Mouse (Mus musculus) embryonic facial prominence, embryonic 14.5 days (tissue): ENCODE measurements around the gene Prdm5. TPM values are rescaled to one million over a fixed set of nuclear protein-coding genes. Genes with fewer than 3 reads are reported as not detected.
A peak's percentile ranks its signal among the peaks of the same experiment; 100 is the strongest.

ENCODE experiments used
- ATAC-seq: fragments of 200-750 bp; cut with Nextera tagmentation; 2 replicates; pipeline ENCODE4 v1.8.0; 2017; ENCODE audit warnings: low read depth, moderate number of reproducible peaks, moderate TSS enrichment
- DNase-seq: peaks from one replicate; pipeline ENCODE4 v3.0.0-alpha.2; 2015; ENCODE audit warnings: low spot score
- H3K27ac ChIP-seq: fragments of 300-500 bp; sonication (generic); replicated peaks from 2 replicates; pipeline ENCODE4 v1.5.1; 2014; ENCODE audit warnings: low read depth, mild to moderate bottlenecking, low read length, moderate library complexity
- H3K27me3 ChIP-seq: fragments of 300-500 bp; sonication (generic); replicated peaks from 2 replicates; pipeline ENCODE4 v1.6.1; 2014; ENCODE audit warnings: low read length; ENCODE audit not compliant: control insufficient read depth, insufficient read depth
- H3K36me3 ChIP-seq: fragments of 300-500 bp; sonication (generic); 2 replicates; pipeline ENCODE4 v1.6.1; 2014; ENCODE audit warnings: low read length, mixed read lengths; ENCODE audit not compliant: control insufficient read depth, insufficient read depth
- H3K4me1 ChIP-seq: fragments of 300-500 bp; sonication (generic); 2 replicates; pipeline ENCODE4 v1.6.1; 2014; ENCODE audit warnings: antibody characterized with exemption, low read length; ENCODE audit not compliant: control insufficient read depth, insufficient read depth
- H3K4me2 ChIP-seq: fragments of 300-500 bp; sonication (generic); 2 replicates; pipeline ENCODE4 v1.6.1; 2014; ENCODE audit warnings: low read depth, mild to moderate bottlenecking, low read length, moderate library complexity, mixed read lengths
- H3K4me3 ChIP-seq: fragments of 300-500 bp; sonication (generic); 2 replicates; pipeline ENCODE4 v1.5.1; 2014; ENCODE audit warnings: low read depth, mild to moderate bottlenecking, low read length
- H3K9ac ChIP-seq: fragments of 300-500 bp; sonication (generic); 2 replicates; pipeline ENCODE4 v1.6.1; 2014; ENCODE audit warnings: low read depth, mild to moderate bottlenecking, low read length, moderate library complexity, mixed read lengths
- H3K9me3 ChIP-seq: fragments of 300-500 bp; sonication (generic); 2 replicates; pipeline ENCODE4 v1.6.1; 2016; ENCODE audit warnings: low read length; ENCODE audit not compliant: control insufficient read depth
- WGBS: fragments of 180-500 bp; shearing (Covaris S2); extraction: QIAGEN DNeasy Blood & Tissue Kit; methylation state at CpG from one replicate; pipeline ENCODE4 v1.1.7; 2014; 5-methylcytosine and 5-hydroxymethylcytosine counted together
- polyA plus RNA-seq: library from polyadenylated mRNA; unstranded; fragments of >200 nt; fragmentation: Nextera tagmentation; extraction: Ambion mirVana; gene quantifications from 2 replicates; pipeline ENCODE4 v1.2.1, GENCODE M21; 2014

Gene Prdm5
- polyA plus RNA-seq, 1 experiment from 2014 or later = 21.2 TPM

DNA sequence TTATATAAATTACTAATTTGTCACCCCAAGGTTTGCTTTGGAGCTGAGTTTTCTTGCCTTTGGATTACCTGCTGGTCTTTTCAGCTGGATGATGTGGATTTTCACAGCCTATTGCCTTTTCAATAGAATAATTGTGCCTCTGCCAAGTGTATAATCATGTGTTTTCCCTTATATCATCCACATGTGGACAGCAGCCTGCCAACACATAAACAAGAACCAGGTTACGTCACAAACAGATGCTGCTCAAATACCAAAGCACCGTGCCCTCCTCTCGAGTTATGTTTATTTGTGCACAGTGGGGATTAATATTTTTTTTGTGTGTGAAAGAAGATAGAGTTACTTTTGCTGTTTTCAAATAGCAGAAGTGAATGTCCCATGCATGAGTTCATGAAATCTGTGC lies 70.9 kb downstream of the Prdm5 start:
- WGBS = 29% methylated on average over 3 of the region's 3 CpGs
- peak; percentile 80 for DNase-seq
- Histone ChIP-seq H3K9me3 (no peaks in the 10 kb centered on the region), H3K4me2 (no peak overlapping the region), H3K27me3 (no peaks in the 10 kb centered on the region), H3K36me3 (no peaks in the 10 kb centered on the region), H3K4me3 (no peak overlapping the region), H3K27ac (no peak overlapping the region), H3K9ac (no peak overlapping the region), H3K4me1 (no peaks in the 10 kb centered on the region)
- peak; percentile 44; the same call in 1 of the 2 replicates for ATAC-seq

DNA sequence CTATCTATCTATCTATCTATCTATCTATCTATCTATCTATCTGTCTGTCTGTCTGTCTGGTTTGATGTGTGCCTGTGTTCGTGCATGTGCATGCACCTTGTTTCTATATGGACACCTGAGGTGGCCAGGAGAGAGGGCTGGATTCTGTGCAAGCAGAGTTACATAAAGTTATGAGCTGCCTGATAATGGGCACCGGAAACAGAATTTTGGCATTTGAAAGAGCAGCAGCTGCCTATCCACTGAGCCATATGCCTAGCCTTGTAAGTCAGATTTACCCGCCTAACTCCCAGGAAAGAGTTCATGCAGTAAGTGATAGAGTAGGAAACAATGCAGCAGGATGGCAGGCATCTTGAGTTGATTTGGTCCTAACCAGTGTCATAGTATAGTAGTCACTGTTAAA lies 71.4 kb downstream of the Prdm5 start:
- Histone ChIP-seq H3K9ac (no peak overlapping the region), H3K4me1 (no peaks in the 10 kb centered on the region)
- WGBS = 85% methylated on average over 3 of the region's 3 CpGs

DNA sequence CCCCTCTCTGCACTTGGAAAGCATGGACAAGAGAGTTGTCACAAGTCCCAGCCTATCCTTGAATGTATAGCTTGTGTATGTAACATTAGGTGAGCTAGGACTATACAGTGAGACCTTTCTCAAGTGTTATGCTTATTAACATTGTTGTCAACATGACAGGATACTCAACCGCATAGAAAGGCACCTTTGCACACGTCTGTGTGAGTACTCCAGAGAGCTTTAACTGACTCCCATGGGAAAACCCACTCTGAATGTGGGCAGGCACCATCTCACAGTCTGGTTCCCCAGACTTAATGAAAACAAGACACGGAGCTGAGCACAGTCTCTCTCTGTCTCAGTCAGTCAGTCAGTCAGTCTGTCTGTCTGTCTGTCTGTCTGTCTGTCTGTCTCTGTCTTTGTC lies 75.2 kb downstream of the Prdm5 start:
- Histone ChIP-seq H3K36me3 (no peaks in the 10 kb centered on the region), H3K27ac (no peak overlapping the region), H3K4me1 (no peaks in the 10 kb centered on the region), H3K9ac (no peak overlapping the region), H3K4me2 (no peak overlapping the region), H3K9me3 (no peaks in the 10 kb centered on the region), H3K4me3 (no peak overlapping the region), H3K27me3 (no peaks in the 10 kb centered on the region)
- DNase-seq = peak; percentile 25
- ATAC-seq = peak; percentile 60; the same call in 1 of the 2 replicates
- 61% methylated on average over 3 of the region's 3 CpGs for WGBS

More for the DNA sequence above, 71.4 kb downstream of the Prdm5 start:
- Histone ChIP-seq H3K36me3 (no peaks in the 10 kb centered on the region), H3K27me3 (no peaks in the 10 kb centered on the region), H3K9me3 (no peaks in the 10 kb centered on the region), H3K4me2 (no peak overlapping the region), H3K27ac (no peak overlapping the region), H3K4me3 (no peak overlapping the region)
- DNase-seq (no peak), ATAC-seq (no peak)

DNA sequence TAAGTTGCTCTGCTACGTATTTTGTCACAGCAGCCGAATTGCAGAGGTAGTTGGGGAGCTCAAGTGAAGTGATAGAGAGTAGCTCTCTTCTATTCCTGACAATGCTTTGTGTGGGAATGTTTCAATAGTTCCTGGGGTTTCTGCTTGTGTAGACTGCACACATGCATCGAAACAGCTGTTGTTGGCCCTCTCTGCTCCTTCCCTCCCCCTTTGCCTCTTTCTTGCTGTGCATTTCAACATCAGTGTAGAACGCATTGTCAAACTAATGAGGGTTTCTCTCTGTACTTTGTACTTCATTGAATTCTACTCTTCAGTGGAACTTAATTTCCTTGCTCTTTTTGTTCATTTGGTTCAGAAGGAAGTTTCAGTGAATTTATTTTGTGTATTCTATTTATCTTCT lies 75.8 kb downstream of the Prdm5 start:
- ATAC-seq (no peak), DNase-seq (peak; percentile 13)
- Histone ChIP-seq H3K4me3 (no peak overlapping the region), H3K36me3 (no peaks in the 10 kb centered on the region), H3K9ac (no peak overlapping the region), H3K27me3 (no peaks in the 10 kb centered on the region), H3K9me3 (no peaks in the 10 kb centered on the region), H3K4me1 (no peaks in the 10 kb centered on the region), H3K4me2 (no peak overlapping the region), H3K27ac (no peak overlapping the region)
- WGBS = 72% methylated on average over 4 of the region's 4 CpGs

DNA sequence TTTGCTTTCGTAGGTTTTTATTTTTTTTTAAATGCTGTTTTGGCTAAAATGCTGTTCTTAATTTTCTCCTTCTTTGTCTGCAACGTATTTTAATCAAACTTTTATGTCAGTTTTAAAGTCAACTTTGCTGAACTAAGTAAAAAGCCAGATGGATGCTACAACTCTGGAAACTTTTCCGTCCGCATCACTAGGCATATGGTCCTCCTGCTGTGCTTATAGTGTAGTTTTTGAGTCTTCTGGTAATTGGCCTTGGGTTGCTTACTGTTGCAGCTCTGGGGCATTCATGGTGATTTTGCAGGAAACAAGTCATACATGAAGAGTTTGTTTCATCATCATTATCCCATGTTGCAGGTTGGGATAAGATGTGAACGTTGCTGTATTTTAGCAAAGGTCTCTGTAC lies 81.8 kb downstream of the Prdm5 start:
- Histone ChIP-seq H3K4me1 (no peaks in the 10 kb centered on the region), H3K36me3 (no peaks in the 10 kb centered on the region), H3K4me2 (no peak overlapping the region), H3K27ac (no peak overlapping the region), H3K4me3 (no peak overlapping the region), H3K9ac (no peak overlapping the region), H3K27me3 (no peaks in the 10 kb centered on the region), H3K9me3 (no peaks in the 10 kb centered on the region)
- ATAC-seq (no peak), DNase-seq (peak; percentile 33)
- 63% methylated on average over 5 of the region's 5 CpGs for WGBS

DNA sequence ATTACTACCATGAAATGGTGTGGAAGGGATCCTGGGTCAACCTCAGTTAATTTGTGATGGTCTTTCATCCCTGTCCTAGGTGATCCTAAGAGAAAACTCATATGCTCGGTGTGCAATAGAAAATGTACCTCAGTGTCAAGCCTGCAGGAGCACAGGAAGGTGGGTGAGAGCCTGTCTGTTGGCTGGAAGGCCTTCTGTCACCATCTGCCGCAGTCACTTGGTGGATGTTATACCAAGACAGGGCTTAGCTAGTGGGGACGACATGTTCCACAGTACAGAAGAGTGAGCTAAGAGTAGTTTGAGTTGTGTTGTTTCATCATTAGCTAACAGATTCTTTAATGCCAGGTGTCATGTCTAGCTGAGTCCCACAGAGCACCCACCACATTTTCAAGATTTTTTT lies 84.0 kb downstream of the Prdm5 start:
- Histone ChIP-seq H3K9ac (no peak overlapping the region), H3K36me3 (no peaks in the 10 kb centered on the region), H3K27ac (no peak overlapping the region), H3K27me3 (no peaks in the 10 kb centered on the region), H3K4me1 (no peaks in the 10 kb centered on the region), H3K9me3 (no peaks in the 10 kb centered on the region), H3K4me3 (no peak overlapping the region), H3K4me2 (no peak overlapping the region)
- ATAC-seq = no peak
- WGBS = 87% methylated on average over 3 of the region's 3 CpGs
- no peak for DNase-seq

DNA sequence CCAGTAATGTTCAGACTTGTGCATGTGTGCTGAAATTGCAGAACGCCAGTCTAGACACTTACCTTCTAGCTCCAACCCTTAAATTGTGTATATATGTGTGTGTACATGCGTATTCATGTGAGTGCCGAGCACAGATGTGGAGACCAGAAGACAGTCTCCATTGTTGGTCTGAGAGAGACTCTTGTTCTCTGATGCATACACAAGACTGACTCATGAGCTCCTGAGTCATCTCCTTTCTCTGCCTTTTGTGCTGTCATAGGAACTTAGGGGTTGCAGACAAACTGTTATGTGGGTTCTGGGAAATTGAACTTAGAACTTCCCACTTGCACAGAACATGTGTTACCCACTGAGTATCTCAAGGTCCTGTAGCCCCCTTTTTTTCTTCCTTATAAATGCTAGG lies 85.4 kb downstream of the Prdm5 start:
- 86% methylated on average over 3 of the region's 3 CpGs for WGBS
- no peak for ATAC-seq
- Histone ChIP-seq H3K27ac (no peak overlapping the region), H3K4me3 (no peak overlapping the region), H3K27me3 (no peaks in the 10 kb centered on the region), H3K4me2 (no peak overlapping the region), H3K9me3 (no peaks in the 10 kb centered on the region), H3K4me1 (no peaks in the 10 kb centered on the region), H3K36me3 (0 out of 2 replicates have a peak, but pooled peaks cover 2% of the 10 kb centered on the region), H3K9ac (no peak overlapping the region)
- DNase-seq = no peak

DNA sequence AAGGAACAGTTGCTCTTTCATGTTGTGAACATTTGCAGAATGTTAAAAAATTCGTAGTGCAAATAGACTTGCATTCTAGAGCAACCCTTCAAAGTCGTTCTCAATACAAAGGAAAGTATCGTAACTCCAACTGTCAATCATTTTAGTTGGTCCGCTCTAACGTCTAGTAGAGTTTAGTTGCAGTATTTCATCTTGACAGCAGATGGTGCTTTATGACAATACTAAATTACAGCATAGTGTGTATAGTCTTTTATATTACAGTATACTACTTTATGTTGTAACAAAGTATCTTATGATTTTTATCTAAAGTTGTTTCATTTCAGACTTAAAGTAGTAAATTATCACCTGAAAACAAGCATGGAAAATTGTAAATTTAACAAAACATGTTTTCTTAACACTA lies 86.1 kb downstream of the Prdm5 start:
- no peak overlapping the region for H3K9ac ChIP-seq

DNA sequence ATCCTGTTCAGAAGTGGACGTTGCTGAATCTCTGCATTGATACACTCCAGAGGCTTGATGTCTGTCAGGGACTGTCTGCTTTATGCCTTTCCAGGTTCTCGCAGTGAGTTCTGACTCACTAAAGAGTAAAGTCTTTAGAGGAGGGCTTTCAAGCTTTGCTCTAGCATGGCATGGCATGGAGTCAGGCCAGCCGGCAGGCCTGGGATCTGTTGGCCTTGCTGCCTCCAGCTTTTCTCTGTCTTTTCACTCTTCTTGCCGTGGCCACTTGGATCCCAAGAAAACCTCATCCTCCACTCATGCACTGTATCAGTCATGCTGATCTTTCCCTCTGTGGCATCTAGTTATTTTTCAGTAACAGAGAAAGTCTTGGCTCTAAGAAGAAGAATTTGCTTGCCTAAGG lies 87.1 kb downstream of the Prdm5 start:
- 96% methylated on average over 4 of the region's 4 CpGs for WGBS
- no peak overlapping the region for H3K9ac ChIP-seq
- H3K27ac ChIP-seq = no peak overlapping the region
- no peaks in the 10 kb centered on the region for H3K4me1 ChIP-seq
- H3K4me3 ChIP-seq = no peak overlapping the region
- DNase-seq = no peak
- H3K27me3 ChIP-seq = no peaks in the 10 kb centered on the region
- peaks cover 12% of the 10 kb centered on the region for H3K36me3 ChIP-seq
- ATAC-seq = no peak
- H3K9me3 ChIP-seq = no peaks in the 10 kb centered on the region
- H3K4me2 ChIP-seq = no peak overlapping the region

More for the DNA sequence above, 86.1 kb downstream of the Prdm5 start:
- ATAC-seq (no peak), DNase-seq (no peak)
- Histone ChIP-seq H3K36me3 (0 out of 2 replicates have a peak, but pooled peaks cover 3% of the 10 kb centered on the region), H3K4me1 (no peaks in the 10 kb centered on the region), H3K9me3 (no peaks in the 10 kb centered on the region), H3K27ac (no peak overlapping the region), H3K4me2 (no peak overlapping the region), H3K27me3 (no peaks in the 10 kb centered on the region), H3K4me3 (no peak overlapping the region)
- WGBS = 78% methylated on average over 5 of the region's 5 CpGs
